Mouse (Mus musculus) G1E-ER4 (cell line): ENCODE measurements around the gene Wdr49. TPM values are rescaled to one million over a fixed set of nuclear protein-coding genes. Genes with fewer than 3 reads are reported as not detected.

Experiments used
- GATA1 ChIP-seq: IDR thresholded peaks from one replicate; pipeline ENCODE4 v1.8.0; 2012; ENCODE audit warnings: low read length, inconsistent platforms
- polyA plus RNA-seq: library from polyadenylated mRNA; stranded (reverse); fragments of >175 nt; gene quantifications from 2 replicates; pipeline ENCODE4 v1.2.3, GENCODE M21; 2012

Wdr49 gene
- polyA plus RNA-seq, 1 experiment: not detected

- no peak for TF ChIP-seq GATA1
These were observed 144.8 kb downstream of the Wdr49 start for GRCm38 (mm10) chr3:75337196-75337595.

DNA sequence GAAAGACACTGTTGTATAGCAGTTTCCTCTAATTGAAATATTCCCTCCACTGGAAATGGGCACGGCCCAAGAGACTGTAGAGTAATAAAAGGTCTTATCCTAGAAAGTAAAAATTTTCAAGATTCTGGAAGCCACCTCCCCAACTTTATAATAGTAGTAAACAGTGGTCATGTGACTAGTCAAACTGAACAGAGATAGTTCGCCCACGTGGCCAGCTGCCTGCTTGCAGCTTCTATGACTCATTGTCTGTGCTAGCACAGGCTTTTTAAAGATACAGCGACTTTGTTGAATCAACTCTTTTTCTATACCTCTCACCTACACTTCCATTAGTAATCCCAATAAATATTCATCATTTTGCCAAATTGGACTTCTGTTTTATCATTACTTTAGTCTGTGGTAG, 161.0 kb downstream of the Wdr49 start:
- no peak for TF ChIP-seq GATA1

- TF ChIP-seq GATA1: no peak
These were observed 173.1 kb downstream of the Wdr49 start for GRCm38 (mm10) chr3:75308861-75309260.

DNA sequence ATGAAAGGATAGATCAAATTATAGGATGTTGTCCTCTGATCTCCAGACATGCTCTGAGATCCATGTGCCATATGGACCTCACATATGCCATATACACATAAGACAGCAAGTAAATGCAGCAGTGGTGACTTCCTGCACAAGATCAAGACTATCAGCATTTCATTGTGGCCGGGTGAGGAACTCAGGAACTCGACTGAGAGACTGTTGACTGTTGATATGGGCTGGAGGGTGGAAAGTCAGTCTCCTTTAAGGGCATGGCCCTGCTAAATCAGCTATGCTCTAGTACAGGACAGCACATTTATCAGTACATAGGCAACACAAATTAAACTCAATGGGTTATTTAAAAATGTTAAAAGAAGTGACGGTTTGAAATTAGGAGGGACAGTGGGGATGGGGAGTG, 173.7 kb downstream of the Wdr49 start:
- TF ChIP-seq GATA1: no peak

- no peak for TF ChIP-seq GATA1
These were observed 176.4 kb downstream of the Wdr49 start for GRCm38 (mm10) chr3:75305584-75305983.

- TF ChIP-seq GATA1: no peak
These were observed 177.3 kb downstream of the Wdr49 start for GRCm38 (mm10) chr3:75304621-75305020.

DNA sequence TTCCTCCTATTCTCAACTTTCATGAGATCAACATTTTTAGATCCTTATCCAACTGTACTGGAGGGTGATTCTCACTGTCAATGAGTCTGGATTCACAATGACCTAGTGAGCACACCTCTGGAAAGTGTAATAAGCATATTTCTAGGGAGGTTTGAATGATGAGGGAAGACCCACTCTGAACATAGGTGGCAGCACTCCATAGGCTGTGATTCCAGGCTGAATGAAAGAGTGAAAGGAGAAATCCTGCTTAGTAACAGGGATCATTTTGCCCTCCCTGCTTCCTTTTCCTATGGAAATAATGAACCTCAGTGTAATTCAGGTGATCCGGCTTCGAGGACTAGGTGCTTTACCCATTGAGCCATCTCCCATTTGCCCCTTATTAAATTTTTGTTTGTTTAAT, 180.9 kb downstream of the Wdr49 start:
- no peak for TF ChIP-seq GATA1

- no peak for TF ChIP-seq GATA1
These were observed 184.2 kb downstream of the Wdr49 start for GRCm38 (mm10) chr3:75297758-75298111.

- TF ChIP-seq GATA1: no peak
These were observed 184.8 kb downstream of the Wdr49 start for GRCm38 (mm10) chr3:75297026-75297757.

DNA sequence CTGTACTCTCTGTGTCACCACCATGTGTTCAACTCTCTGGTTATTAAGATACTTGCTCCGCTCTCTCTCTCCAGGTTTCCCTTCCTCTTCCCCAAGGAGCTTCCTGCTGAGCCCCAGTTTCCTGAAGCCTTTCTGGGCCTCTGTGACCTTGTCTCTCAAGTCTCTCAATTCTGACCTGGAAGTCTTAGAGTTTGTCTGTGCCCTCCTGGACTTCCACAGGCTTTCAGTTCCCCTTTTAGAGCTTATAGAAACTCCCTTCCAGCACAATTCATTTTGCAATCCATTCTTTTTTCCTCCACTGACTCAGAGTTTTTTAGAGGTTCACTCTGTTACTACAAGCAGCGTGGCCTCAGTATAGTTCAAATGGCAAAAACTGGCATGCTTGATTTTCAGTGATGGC, 188.7 kb downstream of the Wdr49 start:
- no peak for TF ChIP-seq GATA1

- no peak for TF ChIP-seq GATA1
These were observed 204.5 kb downstream of the Wdr49 start for GRCm38 (mm10) chr3:75277455-75277854.

- TF ChIP-seq GATA1: no peak
These were observed 205.4 kb downstream of the Wdr49 start for GRCm38 (mm10) chr3:75276522-75276921.

GRCm38 (mm10) chr3:75275127-75275526, 206.8 kb downstream of the Wdr49 start:
- no peak for TF ChIP-seq GATA1

GRCm38 (mm10) chr3:75269978-75270377, 212.0 kb downstream of the Wdr49 start, which contains the start of gene Serpini2:
Gene Serpini2 (minus strand): TSS chr3:75270078.
- no peak for TF ChIP-seq GATA1

GRCm38 (mm10) chr3:75259356-75259755, 222.6 kb downstream of the Wdr49 start:
- TF ChIP-seq GATA1: no peak

Other genes starting within 250 kb of the Wdr49 start
- not detected in 2 replicates for gene Serpini2, start 212.1 kb downstream of the Wdr49 start, polyA plus RNA-seq
- 1.8 and 2.3 TPM in 2 replicates for gene Pdcd10, start 74.7 kb upstream of the Wdr49 start, polyA plus RNA-seq
- gene Serpini1, start 75.4 kb upstream of the Wdr49 start, polyA plus RNA-seq: 0.02 TPM in 1 of 2 replicates, not detected in the other